Mouse (Mus musculus): Measurements from ENCODE around the gene Tsen2. TPM values are rescaled to one million over a fixed set of nuclear protein-coding genes. Genes with fewer than 3 reads are reported as not detected.

Tsen2 gene
- polyA plus RNA-seq, 1 experiment from 2014 or later = 35.0 TPM

DNA sequence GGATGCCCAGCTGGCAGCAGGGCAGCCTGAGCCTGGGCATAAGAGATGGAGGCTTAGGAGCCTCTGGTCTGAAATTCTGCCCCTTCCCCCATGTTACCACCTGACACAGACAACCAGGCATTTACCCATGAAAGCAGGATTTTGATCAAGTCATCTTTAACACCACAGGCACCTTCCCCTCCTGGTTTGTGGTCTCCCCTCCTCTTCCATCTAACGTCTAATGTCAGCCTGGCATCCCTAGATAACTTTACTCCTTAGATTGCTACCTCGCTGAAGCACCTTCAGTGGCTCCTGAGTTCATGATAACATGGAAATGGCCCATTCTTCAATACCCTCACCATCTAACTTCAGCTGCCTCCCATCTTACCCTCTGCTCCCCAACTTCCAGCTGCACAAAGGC is 26.1 kb upstream of the Tsen2 start:
- Histone ChIP-seq H3K9ac (no peak overlapping the region), H3K4me3 (no peak overlapping the region), H3K27me3 (peaks cover 8% of the 10 kb centered on the region; the same call in 1 of the 2 replicates), H3K36me3 (no peaks in the 10 kb centered on the region), H3K4me1 (peaks cover 7% of the 10 kb centered on the region; the same call in 1 of the 2 replicates), H3K4me2 (no peak overlapping the region), H3K27ac (no peak overlapping the region), H3K9me3 (no peaks in the 10 kb centered on the region)
- 77% methylated on average over 2 of the region's 2 CpGs for WGBS
- ATAC-seq (ENCODE audit: insufficient number of reproducible peaks, insufficient read depth, low FRiP score, low TSS enrichment, low read depth) = no peak

GRCm38 (mm10) chr6:115519275-115519699 is 25.2 kb upstream of the Tsen2 start:
- no peak for ATAC-seq (ENCODE audit: insufficient number of reproducible peaks, insufficient read depth, low FRiP score, low TSS enrichment, low read depth)
- Histone ChIP-seq H3K27me3 (peaks cover 8% of the 10 kb centered on the region; the same call in 1 of the 2 replicates), H3K36me3 (no peaks in the 10 kb centered on the region), H3K9me3 (no peaks in the 10 kb centered on the region), H3K4me2 (no peak overlapping the region), H3K4me3 (no peak overlapping the region), H3K9ac (peak overlapping the region; percentile 8; the same call in 1 of the 2 replicates), H3K4me1 (peaks cover 7% of the 10 kb centered on the region; the same call in 1 of the 2 replicates), H3K27ac (no peak overlapping the region)
- 64% methylated on average over 12 of the region's 12 CpGs for WGBS

DNA sequence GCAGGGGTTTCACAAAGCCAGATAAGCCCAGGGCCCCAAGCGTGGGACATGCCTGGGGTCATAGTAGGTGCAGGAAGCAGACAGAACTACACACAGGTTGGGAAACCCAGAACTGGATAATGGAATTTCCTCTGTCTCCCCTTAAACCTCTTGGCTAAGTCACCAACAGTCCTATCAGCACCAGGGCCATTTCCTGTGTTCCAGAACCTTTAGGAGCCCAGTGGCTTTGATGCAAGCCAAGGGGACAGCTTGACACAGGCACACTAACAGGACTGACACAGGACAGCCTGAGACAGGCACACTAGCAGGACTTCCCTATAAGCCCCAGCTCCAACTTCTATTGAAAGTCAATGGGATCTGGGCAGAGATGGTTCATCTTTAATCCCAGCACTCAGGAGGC is 22.5 kb upstream of the Tsen2 start:
- Histone ChIP-seq H3K4me3 (no peak overlapping the region), H3K9me3 (no peaks in the 10 kb centered on the region), H3K27me3 (peaks cover 8% of the 10 kb centered on the region; the same call in 1 of the 2 replicates), H3K27ac (no peak overlapping the region), H3K9ac (no peak overlapping the region), H3K36me3 (no peaks in the 10 kb centered on the region), H3K4me2 (no peak overlapping the region), H3K4me1 (peaks cover 7% of the 10 kb centered on the region; the same call in 1 of the 2 replicates)
- no peak for ATAC-seq (ENCODE audit: insufficient number of reproducible peaks, insufficient read depth, low FRiP score, low TSS enrichment, low read depth)
- 68% methylated on average over 1 of the region's 1 CpGs for WGBS

DNA sequence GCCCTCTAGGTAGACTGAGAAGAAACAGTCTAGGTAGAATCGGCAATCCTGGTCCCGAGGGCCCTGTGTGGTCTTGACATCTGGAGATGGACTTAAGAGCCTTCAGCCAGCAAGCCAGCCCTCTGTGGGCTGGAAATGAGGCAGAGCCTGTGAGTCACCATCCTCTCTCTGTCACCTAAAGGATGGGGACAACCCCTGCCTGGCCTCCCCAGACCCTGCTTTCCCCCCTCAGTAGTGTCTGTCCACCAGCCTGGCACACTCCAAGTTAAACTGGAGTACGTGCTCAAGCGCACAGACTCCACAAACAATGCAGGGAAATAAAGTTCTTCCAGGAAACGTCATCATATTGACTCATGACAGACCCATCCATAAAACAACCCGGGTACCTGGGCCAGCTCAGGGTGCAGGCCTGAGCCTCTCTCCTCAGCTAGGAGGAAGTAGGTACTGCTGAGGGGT is 21.7 kb upstream of the Tsen2 start:
- Histone ChIP-seq H3K9me3 (no peaks in the 10 kb centered on the region), H3K9ac (no peak overlapping the region), H3K27ac (no peak overlapping the region), H3K27me3 (peaks cover 8% of the 10 kb centered on the region; the same call in 1 of the 2 replicates), H3K4me3 (no peak overlapping the region), H3K4me1 (peaks cover 7% of the 10 kb centered on the region; the same call in 1 of the 2 replicates), H3K36me3 (no peaks in the 10 kb centered on the region), H3K4me2 (no peak overlapping the region)
- ATAC-seq (ENCODE audit: insufficient number of reproducible peaks, insufficient read depth, low FRiP score, low TSS enrichment, low read depth) = no peak
- 80% methylated on average over 6 of the region's 6 CpGs for WGBS

DNA sequence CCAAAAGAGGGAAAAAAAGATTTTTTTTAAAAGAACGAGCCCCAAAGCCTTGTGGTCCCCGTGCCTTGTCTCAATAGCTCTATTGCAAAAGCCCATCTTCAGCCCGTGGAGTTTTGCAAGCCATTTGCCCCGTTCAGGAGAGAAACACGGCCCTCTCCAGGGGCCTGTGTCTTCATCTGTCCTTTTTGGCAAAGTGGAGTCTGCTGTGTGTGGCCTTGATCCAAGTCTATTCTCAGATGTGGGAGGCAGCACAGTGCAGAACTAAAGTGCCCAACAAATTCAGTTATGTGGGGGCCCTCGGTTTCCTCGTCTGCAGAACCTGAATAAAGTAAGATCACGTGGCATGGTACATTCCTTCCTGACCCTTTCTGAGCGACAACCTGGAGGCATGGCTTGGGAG is 21.3 kb upstream of the Tsen2 start:
- Histone ChIP-seq H3K4me1 (peaks cover 7% of the 10 kb centered on the region; the same call in 1 of the 2 replicates), H3K27me3 (peaks cover 5% of the 10 kb centered on the region; the same call in 1 of the 2 replicates), H3K9ac (no peak overlapping the region), H3K4me3 (no peak overlapping the region), H3K9me3 (no peaks in the 10 kb centered on the region), H3K4me2 (no peak overlapping the region), H3K27ac (no peak overlapping the region), H3K36me3 (no peaks in the 10 kb centered on the region)
- 60% methylated on average over 9 of the region's 9 CpGs for WGBS
- no peak for ATAC-seq (ENCODE audit: insufficient number of reproducible peaks, insufficient read depth, low FRiP score, low TSS enrichment, low read depth)

DNA sequence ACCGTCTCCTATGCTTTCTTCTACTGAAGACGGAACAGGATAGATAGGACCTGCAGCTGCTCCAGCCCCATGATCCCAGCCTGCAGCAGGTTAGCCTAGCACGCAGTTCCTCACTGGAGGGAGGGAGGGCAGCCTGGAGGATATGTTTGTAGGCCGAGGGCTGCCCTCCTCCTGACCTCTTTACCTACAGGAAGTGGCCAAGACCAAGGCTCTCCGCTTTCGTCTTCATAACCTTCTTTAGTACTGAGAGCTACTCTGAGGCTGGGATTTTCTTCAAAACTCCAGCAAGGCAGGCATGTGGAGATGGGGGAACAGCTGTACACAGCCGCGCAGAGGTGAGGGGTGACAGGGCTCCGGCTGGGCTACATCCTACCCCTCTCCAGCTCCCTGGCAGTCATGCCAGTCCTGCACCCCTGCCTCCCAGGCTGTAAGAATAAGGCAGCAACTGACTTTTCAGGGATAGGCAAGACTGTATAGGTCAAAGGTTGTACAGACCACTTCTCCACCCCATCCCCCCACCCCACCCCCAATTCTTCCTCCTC is 19.9 kb upstream of the Tsen2 start:
- ATAC-seq (ENCODE audit: insufficient number of reproducible peaks, insufficient read depth, low FRiP score, low TSS enrichment, low read depth) = no peak
- Histone ChIP-seq H3K27ac (no peak overlapping the region), H3K9ac (no peak overlapping the region), H3K9me3 (no peaks in the 10 kb centered on the region), H3K4me1 (0 out of 2 replicates have a peak, but pooled peaks cover 2% of the 10 kb centered on the region), H3K27me3 (no peaks in the 10 kb centered on the region; the same call in 1 of the 2 replicates), H3K4me3 (no peak overlapping the region), H3K36me3 (no peaks in the 10 kb centered on the region), H3K4me2 (no peak overlapping the region)
- WGBS = 70% methylated on average over 9 of the region's 9 CpGs

DNA sequence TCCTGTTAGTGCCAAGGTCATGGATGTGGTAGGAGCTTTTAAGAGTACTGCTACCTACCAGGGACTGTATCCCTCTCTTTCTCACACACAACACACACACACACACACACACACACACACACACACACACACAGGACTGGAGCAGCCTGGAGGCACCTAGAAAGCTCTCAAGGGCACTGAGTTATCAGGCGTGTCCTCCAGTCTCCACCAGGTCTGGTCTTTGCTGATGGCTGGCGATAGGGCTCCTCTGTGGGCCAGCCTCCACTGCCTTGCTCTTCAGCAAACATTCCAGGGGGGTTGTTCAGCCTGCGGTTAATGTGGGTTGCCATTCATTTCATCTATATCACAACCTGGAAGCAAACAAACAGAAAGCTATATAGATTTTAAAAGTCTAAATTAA is 17.0 kb upstream of the Tsen2 start:
- Histone ChIP-seq H3K36me3 (no peaks in the 10 kb centered on the region), H3K27ac (no peak overlapping the region), H3K4me3 (no peak overlapping the region), H3K4me1 (0 out of 2 replicates have a peak, but pooled peaks cover 3% of the 10 kb centered on the region), H3K27me3 (no peaks in the 10 kb centered on the region; the same call in 1 of the 2 replicates), H3K9me3 (no peaks in the 10 kb centered on the region), H3K9ac (no peak overlapping the region), H3K4me2 (no peak overlapping the region)
- ATAC-seq (ENCODE audit: insufficient number of reproducible peaks, insufficient read depth, low FRiP score, low TSS enrichment, low read depth) = no peak
- 81% methylated on average over 3 of the region's 3 CpGs for WGBS

- Histone ChIP-seq H3K27ac (no peak overlapping the region), H3K27me3 (no peaks in the 10 kb centered on the region; the same call in 1 of the 2 replicates), H3K36me3 (no peaks in the 10 kb centered on the region), H3K4me2 (no peak overlapping the region), H3K4me3 (no peak overlapping the region), H3K9me3 (no peaks in the 10 kb centered on the region), H3K4me1 (0 out of 2 replicates have a peak, but pooled peaks cover 3% of the 10 kb centered on the region), H3K9ac (no peak overlapping the region)
- no peak for ATAC-seq (ENCODE audit: insufficient number of reproducible peaks, insufficient read depth, low FRiP score, low TSS enrichment, low read depth)
- 81% methylated on average over 4 of the region's 4 CpGs for WGBS
These were observed 16.1 kb upstream of the Tsen2 start for GRCm38 (mm10) chr6:115528372-115528771.

DNA sequence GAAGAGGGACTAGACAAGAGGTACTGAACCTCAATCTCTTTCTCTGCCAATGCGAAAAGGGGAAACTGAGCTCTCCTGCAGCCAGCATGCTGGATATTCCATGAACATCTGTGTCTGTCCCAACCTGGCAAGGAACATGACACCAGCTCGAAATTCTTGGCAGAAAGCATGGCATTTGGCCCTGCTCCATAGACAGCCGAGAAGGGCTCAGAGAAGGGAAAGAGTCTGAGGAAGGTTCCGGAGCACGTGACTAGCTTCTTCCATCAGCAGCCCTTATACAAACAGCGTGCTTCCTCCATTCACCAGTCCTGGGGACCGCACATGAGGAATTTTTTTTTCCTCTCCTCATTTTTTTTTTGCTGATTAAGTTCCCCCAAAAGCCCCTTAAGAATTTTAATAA is 9.8 kb upstream of the Tsen2 start:
- H3K27ac ChIP-seq = no peak overlapping the region
- no peak for ATAC-seq (ENCODE audit: insufficient number of reproducible peaks, insufficient read depth, low FRiP score, low TSS enrichment, low read depth)
- WGBS = 51% methylated on average over 7 of the region's 7 CpGs

DNA sequence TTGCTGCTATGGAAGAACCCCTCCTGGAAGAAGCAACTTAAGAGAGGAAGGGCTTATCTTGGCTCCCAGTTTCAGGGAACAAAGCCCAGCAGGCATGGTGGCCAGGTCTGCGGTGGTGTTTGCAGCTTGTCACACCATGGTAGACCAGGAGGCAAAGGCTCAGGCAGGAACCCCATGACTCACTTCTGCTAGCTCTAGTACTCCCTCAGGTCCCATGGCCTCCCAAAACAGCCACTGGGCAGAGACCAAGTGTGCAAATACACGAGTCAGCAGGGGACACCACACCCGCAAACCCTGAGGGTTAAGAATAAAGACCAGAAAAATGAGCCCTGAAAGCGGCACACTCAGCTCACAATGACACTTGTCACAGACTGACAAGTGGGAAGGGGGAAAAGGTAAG is 8.3 kb upstream of the Tsen2 start:
- Histone ChIP-seq H3K9ac (no peak overlapping the region), H3K27ac (no peak overlapping the region), H3K4me3 (no peak overlapping the region), H3K27me3 (no peaks in the 10 kb centered on the region), H3K36me3 (no peaks in the 10 kb centered on the region), H3K9me3 (no peaks in the 10 kb centered on the region), H3K4me1 (peaks cover 8% of the 10 kb centered on the region), H3K4me2 (no peak overlapping the region)
- WGBS = 80% methylated on average over 4 of the region's 4 CpGs
- no peak for ATAC-seq (ENCODE audit: insufficient number of reproducible peaks, insufficient read depth, low FRiP score, low TSS enrichment, low read depth)

More for the DNA sequence above, 9.8 kb upstream of the Tsen2 start:
- H3K4me1 ChIP-seq = peaks cover 8% of the 10 kb centered on the region
- H3K9ac ChIP-seq = no peak overlapping the region
- no peaks in the 10 kb centered on the region for H3K27me3 ChIP-seq
- no peak overlapping the region for H3K4me3 ChIP-seq
- H3K36me3 ChIP-seq = no peaks in the 10 kb centered on the region
- H3K4me2 ChIP-seq = no peak overlapping the region
- H3K9me3 ChIP-seq = no peaks in the 10 kb centered on the region

GRCm38 (mm10) chr6:115538645-115539429 is 5.6 kb upstream of the Tsen2 start:
- Histone ChIP-seq H3K4me1 (peaks cover 8% of the 10 kb centered on the region), H3K36me3 (no peaks in the 10 kb centered on the region), H3K9ac (peak overlapping the region; percentile 70), H3K4me2 (peak overlapping the region; percentile 60), H3K4me3 (peak overlapping the region; percentile 29), H3K27me3 (no peaks in the 10 kb centered on the region), H3K9me3 (no peaks in the 10 kb centered on the region), H3K27ac (no peak overlapping the region)
- peak; percentile 80 for ATAC-seq (ENCODE audit: insufficient number of reproducible peaks, insufficient read depth, low FRiP score, low TSS enrichment, low read depth)
- WGBS = 17% methylated on average over 26 of the region's 26 CpGs

All from embryonic facial prominence, embryonic 13.5 days (tissue).